Mouse (Mus musculus) spleen, adult 2 months (tissue): ENCODE measurements around the gene Wipf1.

ENCODE experiments used
- CTCF ChIP-seq: fragments of 200-500 bp; IDR thresholded peaks from 2 replicates; pipeline ENCODE4 v1.5.1; 2011; ENCODE audit warnings: mild to moderate bottlenecking, inconsistent platforms; ENCODE audit not compliant: insufficient read depth, insufficient read length, insufficient replicate concordance; ENCODE audit errors: extremely low read depth
- POLR2A ChIP-seq: fragments of 200-500 bp; IDR thresholded peaks from 2 replicates; pipeline ENCODE4 v1.6.1; 2011; ENCODE audit warnings: low read depth, low read length, inconsistent platforms

DNA sequence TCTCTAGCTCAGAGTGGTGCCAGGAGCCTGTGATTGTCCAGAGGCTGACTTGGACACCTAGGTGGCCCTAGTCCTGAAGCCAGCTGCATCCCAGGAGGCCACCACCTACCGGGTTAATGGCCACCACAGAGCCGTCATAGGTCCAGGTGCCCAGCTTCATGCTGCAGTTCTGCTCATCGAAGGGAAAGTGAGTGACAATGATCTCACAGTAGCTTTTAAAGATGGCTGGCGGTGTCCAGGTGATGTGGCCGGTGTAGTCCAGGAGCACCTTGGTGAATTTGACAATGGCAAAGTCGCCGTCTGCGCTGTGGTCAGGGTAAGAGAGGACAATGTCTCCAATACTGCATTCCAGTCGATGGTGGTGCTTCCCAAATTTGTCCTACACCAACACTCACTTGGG, 41.8 kb upstream of the Wipf1 start:
- no peak for TF ChIP-seq CTCF
- TF ChIP-seq POLR2A: no peak
